Mouse (Mus musculus) midbrain, embryonic 10.5 days (tissue): ENCODE results near the gene Srsf10. TPM values are rescaled to one million over a fixed set of nuclear protein-coding genes. Genes with fewer than 3 reads are reported as not detected.
A peak's percentile ranks its signal among the peaks of the same experiment; 100 is the strongest.

Experiments used
- DNase-seq: peaks from one replicate; pipeline ENCODE4 v3.0.0-alpha.2; 2017; ENCODE audit warnings: low spot score
- H3K27ac ChIP-seq: fragments of 300-500 bp; sonication (generic); replicated peaks from 2 replicates; pipeline ENCODE4 v1.5.1; 2016; ENCODE audit warnings: mild to moderate bottlenecking
- H3K27me3 ChIP-seq: fragments of 300-500 bp; sonication (generic); 2 replicates; pipeline ENCODE4 v1.6.1; 2016; ENCODE audit warnings: low read depth, mild to moderate bottlenecking; ENCODE audit not compliant: poor library complexity, severe bottlenecking
- H3K36me3 ChIP-seq: fragments of 300-500 bp; sonication (generic); 2 replicates; pipeline ENCODE4 v1.6.1; 2016; ENCODE audit warnings: mild to moderate bottlenecking, moderate library complexity
- H3K4me1 ChIP-seq: fragments of 300-500 bp; sonication (generic); 2 replicates; pipeline ENCODE4 v1.6.1; 2016
- H3K4me3 ChIP-seq: fragments of 300-500 bp; sonication (generic); 2 replicates; pipeline ENCODE4 v1.5.1; 2016; ENCODE audit warnings: mild to moderate bottlenecking, moderate library complexity
- H3K9me3 ChIP-seq: fragments of 300-500 bp; sonication (generic); replicated peaks from 2 replicates; pipeline ENCODE4 v1.6.1; 2016; ENCODE audit warnings: mild to moderate bottlenecking
- WGBS: fragments of 180-500 bp; shearing (Covaris S2); methylation state at CpG from one replicate; pipeline ENCODE4 v1.1.7; 2016; 5-methylcytosine and 5-hydroxymethylcytosine counted together
- polyA plus RNA-seq: library from polyadenylated mRNA; unstranded; fragments of >200 nt; fragmentation: Nextera tagmentation; extraction: Ambion mirVana; gene quantifications from 2 replicates; pipeline ENCODE4 v1.2.1, GENCODE M21; 2016

Gene Srsf10
- polyA plus RNA-seq: 368 and 383 TPM in 2 replicates

DNA sequence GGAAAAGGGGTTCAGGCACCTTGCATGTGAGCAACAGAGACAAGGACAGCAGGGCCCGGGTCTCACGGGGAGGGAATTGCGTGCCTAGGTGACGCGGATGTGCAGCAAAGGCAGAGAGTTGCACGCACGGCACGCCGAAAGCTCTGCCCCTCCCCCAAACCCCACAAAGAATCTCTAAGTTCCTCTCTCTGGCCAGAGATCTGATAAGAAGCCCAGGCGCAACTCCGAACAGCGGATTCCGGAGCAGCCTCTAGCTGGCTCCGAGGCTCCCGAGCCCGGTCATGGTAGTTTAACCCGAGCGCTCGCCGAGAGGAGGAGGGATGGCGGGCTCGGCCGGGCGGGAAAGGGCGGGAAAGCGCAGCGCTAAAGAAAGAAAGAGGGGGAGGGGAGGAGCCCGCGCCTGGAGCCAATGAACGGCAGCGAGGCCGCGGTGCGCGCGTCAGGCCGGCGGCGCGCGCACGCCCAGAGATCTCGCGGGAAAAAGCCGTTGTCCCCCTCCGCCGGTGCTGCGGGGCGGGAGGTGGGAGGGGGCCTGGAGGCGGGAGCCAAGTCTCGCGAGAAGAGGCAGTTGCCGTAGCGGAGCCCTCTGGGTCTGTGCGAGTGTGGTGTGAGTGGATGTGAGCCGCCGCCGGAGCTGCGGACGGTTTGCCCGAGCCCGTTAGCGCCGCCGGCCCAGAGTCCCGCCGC lies at the start of gene Srsf10:
TSS of gene Srsf10 (plus strand) at position 212 of the 687 bp plus-strand sequence.
- Histone ChIP-seq H3K27me3 (no peaks in the 10 kb centered on the region), H3K9me3 (no peaks in the 10 kb centered on the region), H3K27ac (peak within 1 kb of the TSS; percentile 99), H3K4me3 (peak within 1 kb of the TSS; percentile 95), H3K4me1 (peaks cover 49% of the 10 kb centered on the region), H3K36me3 (peaks cover 20% of the 10 kb centered on the region)
- DNase-seq: peak; percentile 99
- WGBS: under 1% methylated on average over 67 of the region's 67 CpGs

DNA sequence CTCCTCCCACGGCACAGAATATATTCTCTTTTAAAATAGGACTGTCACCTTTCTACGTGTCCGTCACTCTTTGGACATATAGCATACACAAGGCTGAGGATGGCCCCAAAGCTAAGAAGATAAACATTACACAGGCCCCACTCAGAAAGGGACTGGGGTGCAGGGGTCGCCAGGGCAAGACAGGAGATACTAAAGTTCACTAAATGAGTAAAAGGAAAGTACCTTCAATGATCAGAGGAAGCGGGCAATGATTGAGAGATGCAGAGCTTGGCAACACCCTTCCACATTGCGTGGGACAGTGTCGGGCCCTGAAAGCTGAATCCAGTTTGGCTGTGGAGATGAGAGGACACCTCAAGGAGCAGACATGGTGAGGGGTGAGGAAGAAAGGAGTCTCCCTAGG lies 40.7 kb upstream of the Srsf10 start:
- Histone ChIP-seq H3K27me3 (no peaks in the 10 kb centered on the region), H3K4me1 (no peaks in the 10 kb centered on the region; the same call in 1 of the 2 replicates), H3K27ac (no peak overlapping the region), H3K4me3 (no peak overlapping the region), H3K36me3 (no peaks in the 10 kb centered on the region), H3K9me3 (0 out of 2 replicates have a peak, but pooled peaks cover 6% of the 10 kb centered on the region)
- no peak for DNase-seq
- WGBS: 83% methylated on average over 7 of the region's 7 CpGs

DNA sequence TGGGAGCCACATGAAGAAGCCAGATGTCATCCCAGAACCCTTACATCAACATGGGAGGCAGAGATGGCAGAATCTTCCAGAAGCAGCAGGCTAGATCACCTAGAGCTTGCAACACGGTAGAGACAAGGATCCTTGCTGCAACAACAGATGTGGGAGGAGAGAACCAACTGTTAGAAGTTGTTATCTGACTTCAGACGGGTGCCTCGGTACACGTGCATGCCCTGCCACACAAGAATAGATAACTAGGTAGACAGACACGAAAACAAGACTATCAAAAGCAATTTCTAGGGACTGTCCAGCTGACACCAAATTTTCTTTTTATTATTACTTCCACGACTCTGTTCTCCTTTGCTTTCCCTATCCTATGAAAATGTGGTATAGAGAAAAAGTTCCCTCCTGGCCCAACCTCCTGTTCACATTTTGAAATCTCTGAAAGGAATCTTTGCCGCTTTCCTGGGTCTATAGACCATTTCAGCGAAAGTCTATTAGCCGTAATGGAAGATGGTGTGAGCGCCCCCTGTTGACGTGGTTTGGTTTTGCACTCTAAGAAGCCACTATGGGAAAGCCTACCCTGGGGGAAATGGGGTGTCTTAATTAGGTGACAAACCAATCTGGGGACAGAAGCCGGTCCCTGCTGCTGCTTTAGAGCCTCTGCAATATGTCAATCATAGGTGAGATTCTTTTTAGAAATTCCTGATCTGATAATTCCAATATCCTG lies 38.5 kb upstream of the Srsf10 start:
- no peak overlapping the region for H3K27ac ChIP-seq
- no peaks in the 10 kb centered on the region for H3K27me3 ChIP-seq
- no peak overlapping the region for H3K4me3 ChIP-seq
- peak; percentile 35 for DNase-seq
- H3K4me1 ChIP-seq: no peaks in the 10 kb centered on the region
- no peaks in the 10 kb centered on the region for H3K36me3 ChIP-seq
- 0 out of 2 replicates have a peak, but pooled peaks cover 6% of the 10 kb centered on the region for H3K9me3 ChIP-seq
- WGBS: 49% methylated on average over 12 of the region's 12 CpGs

DNA sequence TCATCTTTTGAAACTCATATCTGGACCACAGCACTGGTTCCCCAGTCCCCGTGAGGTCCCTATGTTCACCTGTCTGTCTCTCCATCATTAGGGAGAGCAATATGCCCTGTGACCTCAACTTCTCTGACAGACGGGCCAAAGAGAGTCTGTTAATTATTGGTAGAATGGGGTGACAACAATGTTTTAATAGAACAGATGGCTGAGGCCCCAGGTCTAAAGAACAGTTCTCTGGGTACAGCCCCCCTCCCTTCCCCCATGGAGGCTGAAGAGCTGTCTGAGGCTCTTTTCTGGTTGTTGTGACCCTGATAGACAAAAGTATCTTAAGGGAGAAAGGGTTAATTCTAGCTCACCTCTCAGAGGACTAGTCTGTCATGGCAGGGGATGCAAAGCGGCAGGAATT lies 37.2 kb upstream of the Srsf10 start:
- no peak for DNase-seq
- H3K4me1 ChIP-seq: no peaks in the 10 kb centered on the region
- 84% methylated on average over 3 of the region's 3 CpGs for WGBS

DNA sequence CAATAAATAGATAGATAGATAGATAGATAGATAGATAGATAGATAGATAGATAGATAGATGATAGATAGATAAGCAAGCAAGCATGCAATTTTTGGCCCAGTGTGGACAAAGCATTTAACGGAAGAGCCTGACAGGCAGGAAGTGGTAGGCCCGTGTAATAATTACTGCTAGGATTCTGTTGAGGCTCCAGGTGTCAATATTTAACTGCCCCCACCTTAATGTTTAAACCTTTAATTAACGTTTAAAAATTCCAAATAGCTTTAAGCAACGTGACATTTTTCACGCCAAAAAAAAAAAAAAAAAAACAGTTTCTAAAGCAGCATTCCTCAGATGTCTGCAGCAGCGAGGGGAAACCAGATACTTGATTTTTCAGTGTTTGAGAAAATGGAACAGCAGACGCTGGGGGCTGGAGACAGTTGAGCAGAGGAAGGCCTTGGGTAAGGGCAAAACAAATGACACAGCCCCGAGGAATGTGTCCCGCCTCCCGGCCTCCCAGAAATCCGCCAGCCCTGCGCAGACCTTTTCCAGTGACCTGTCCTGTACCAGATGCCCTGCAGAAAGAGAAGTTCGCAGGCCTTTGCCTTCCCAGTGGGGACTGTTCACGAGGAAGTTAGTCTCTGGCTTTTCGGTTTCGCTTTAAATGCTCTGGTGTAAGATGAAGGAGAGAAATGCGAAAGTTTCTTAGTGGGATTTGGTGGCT lies 35.6 kb upstream of the Srsf10 start:
- Histone ChIP-seq H3K9me3 (0 out of 2 replicates have a peak, but pooled peaks cover 6% of the 10 kb centered on the region), H3K36me3 (no peaks in the 10 kb centered on the region), H3K27me3 (no peaks in the 10 kb centered on the region), H3K4me3 (no peak overlapping the region), H3K4me1 (peaks cover 4% of the 10 kb centered on the region; the same call in 1 of the 2 replicates), H3K27ac (no peak overlapping the region)
- WGBS: 77% methylated on average over 17 of the region's 17 CpGs
- DNase-seq: peak; percentile 22

More for the DNA sequence above, 37.2 kb upstream of the Srsf10 start:
- Histone ChIP-seq H3K27ac (no peak overlapping the region), H3K36me3 (no peaks in the 10 kb centered on the region), H3K9me3 (0 out of 2 replicates have a peak, but pooled peaks cover 6% of the 10 kb centered on the region), H3K27me3 (no peaks in the 10 kb centered on the region), H3K4me3 (no peak overlapping the region)

DNA sequence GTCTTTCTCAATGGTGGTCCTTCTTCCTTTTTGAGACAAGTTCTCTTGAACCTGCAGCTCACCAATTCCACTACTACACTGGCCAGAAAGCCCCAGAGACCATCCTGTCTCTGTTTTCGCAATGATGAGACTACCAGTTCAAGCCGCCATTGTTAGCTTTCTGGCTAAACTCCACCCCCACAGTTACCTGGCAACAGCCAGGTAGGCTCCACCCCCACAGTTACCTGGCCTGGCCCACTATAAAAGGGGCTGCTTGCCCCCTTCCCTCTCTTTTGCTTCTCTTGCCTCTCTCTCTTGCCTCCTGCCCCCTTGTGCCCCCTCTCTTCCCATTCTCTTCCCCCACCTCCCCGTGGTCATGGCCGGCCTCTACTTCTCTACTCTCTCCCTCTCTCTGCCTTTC lies 33.8 kb upstream of the Srsf10 start:
- no peaks in the 10 kb centered on the region for H3K36me3 ChIP-seq
- H3K9me3 ChIP-seq: 0 out of 2 replicates have a peak, but pooled peaks cover 6% of the 10 kb centered on the region
- peaks cover 4% of the 10 kb centered on the region; the same call in 1 of the 2 replicates for H3K4me1 ChIP-seq
- no peaks in the 10 kb centered on the region for H3K27me3 ChIP-seq
- H3K4me3 ChIP-seq: no peak overlapping the region
- no peak overlapping the region for H3K27ac ChIP-seq
- WGBS: 88% methylated on average over 4 of the region's 4 CpGs
- DNase-seq: no peak

DNA sequence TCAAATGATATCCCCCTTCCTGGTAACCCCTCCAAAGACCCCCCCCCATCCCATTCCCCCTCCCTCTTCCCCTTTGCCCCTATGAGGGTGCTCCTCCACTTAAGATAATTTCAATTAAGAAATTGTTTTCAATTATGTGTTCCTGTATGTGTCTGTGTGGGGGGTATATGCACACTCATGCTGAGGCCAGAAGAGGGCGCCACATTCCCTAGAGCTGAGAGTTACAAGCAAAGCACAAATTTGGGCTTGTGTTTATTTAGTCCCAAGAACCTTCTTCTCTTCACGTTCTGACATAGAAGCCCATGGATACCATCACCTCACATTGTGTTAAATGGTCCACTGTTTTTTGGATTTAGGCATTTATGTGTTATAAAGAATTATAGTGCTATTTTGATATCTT lies 32.2 kb upstream of the Srsf10 start:
- Histone ChIP-seq H3K27ac (no peak overlapping the region), H3K36me3 (no peaks in the 10 kb centered on the region), H3K4me1 (peaks cover 6% of the 10 kb centered on the region), H3K27me3 (no peaks in the 10 kb centered on the region), H3K4me3 (no peak overlapping the region), H3K9me3 (0 out of 2 replicates have a peak, but pooled peaks cover 6% of the 10 kb centered on the region)
- DNase-seq: no peak
- WGBS: 76% methylated on average over 2 of the region's 2 CpGs

DNA sequence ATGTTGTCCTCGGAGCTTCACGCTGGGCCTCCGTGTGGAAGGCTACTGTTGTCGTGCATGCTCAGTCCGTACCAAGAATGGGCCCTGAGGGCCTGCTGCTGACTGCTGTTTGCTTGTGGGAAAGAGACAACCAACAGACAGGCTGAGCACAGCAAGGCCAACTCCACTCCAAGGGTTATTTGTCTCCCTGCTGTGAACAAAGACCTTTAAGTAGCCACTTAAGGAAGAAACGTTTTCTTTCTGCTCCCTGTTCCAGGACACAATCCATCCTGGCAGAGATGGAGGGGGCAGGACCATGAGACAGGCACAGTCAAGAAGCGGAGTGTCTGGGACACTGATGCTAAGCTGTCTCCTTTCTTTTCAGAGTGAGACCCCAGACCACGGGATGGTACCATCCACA lies 31.3 kb upstream of the Srsf10 start:
- no peaks in the 10 kb centered on the region for H3K9me3 ChIP-seq
- WGBS: 60% methylated on average over 8 of the region's 8 CpGs
- peaks cover 15% of the 10 kb centered on the region for H3K4me1 ChIP-seq
- H3K27ac ChIP-seq: no peak overlapping the region; the same call in 1 of the 2 replicates
- DNase-seq: no peak
- no peak overlapping the region for H3K4me3 ChIP-seq
- no peaks in the 10 kb centered on the region for H3K36me3 ChIP-seq
- H3K27me3 ChIP-seq: no peaks in the 10 kb centered on the region

DNA sequence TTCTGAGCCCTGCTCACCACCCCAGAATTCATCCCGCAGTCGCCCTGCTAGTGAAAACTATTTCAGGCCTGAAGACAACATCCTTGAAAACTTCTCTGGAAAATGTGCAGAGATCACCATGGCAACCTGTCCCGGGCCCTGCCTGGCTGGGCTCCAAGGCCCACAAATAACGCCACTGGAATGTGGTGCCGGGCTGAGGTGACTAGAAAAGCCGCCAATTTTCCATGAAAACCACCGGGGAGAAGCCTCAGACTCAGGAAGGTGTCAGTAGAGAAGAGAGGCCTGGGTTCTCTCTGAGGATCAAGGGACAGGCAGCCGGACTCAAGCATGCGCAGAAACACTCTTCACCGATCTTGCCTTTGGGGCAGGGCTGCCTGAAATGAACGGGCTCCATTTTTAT lies 27.1 kb upstream of the Srsf10 start:
- Histone ChIP-seq H3K4me1 (peaks cover 36% of the 10 kb centered on the region), H3K4me3 (no peak overlapping the region), H3K27ac (peak overlapping the region; percentile 79), H3K36me3 (no peaks in the 10 kb centered on the region), H3K9me3 (no peaks in the 10 kb centered on the region), H3K27me3 (no peaks in the 10 kb centered on the region)
- DNase-seq: peak; percentile 52
- 35% methylated on average over 11 of the region's 11 CpGs for WGBS

DNA sequence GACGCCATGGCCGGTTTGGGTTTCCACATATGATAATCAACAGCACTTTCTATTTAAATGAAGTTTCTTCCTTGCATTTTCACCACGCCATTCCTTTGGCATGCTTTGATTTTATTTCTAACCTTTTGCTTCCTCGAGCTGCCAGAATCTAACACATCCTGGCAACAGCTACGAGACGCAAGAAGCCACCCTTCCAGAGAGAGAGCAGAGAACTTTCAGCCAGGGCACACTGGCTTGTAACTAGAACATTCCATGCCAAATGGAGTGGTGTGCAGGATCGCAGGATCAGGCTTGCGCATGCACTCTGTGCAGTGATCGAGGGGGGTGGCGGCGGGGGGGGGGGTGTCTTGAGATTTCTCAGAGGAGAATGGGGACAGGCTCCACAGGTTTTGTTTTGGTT lies 23.5 kb upstream of the Srsf10 start:
- no peaks in the 10 kb centered on the region for H3K36me3 ChIP-seq
- H3K4me3 ChIP-seq: no peak overlapping the region
- no peaks in the 10 kb centered on the region for H3K27me3 ChIP-seq
- DNase-seq: no peak
- 86% methylated on average over 11 of the region's 11 CpGs for WGBS
- H3K4me1 ChIP-seq: peaks cover 41% of the 10 kb centered on the region
- H3K9me3 ChIP-seq: no peaks in the 10 kb centered on the region
- H3K27ac ChIP-seq: peak overlapping the region; percentile 24

DNA sequence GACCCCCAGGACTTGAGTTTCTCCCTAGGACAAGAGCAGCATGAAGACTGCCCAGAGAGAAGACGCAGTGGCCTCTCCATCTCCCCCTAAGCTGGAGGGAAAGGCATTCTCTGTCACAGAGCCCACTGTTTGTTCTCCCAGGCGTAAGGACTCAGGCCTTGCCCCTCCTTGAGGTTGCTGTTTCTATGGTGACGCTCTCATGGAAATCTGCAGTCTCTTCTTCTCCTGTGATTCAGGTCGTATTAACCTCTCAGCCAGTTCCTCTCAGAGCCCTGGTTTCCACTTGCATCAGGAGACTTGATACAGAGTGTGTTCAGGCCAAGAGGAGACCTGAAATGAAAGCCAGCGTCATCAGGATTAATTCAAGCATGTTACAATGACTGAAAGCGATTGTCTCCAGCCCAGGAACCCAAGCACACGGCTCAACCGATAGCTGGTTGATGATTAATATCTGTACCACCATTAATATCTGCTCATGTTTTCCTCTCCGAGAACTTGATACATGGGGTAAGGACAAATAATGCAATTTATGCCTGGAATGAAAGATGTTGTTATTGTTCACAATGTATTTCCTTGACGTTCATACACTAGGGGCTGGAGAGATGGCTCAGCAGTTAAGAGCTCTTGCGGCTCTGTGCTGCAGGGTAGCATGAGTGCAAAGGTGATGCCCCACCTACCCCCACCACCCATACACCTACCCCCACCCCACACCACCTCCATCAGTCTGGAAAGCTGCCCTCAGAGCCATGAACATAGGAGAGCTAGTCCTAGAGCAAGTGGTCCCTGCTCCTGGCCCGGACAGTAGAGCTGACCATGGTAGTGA lies 22.0 kb upstream of the Srsf10 start:
- WGBS: 57% methylated on average over 12 of the region's 12 CpGs
- Histone ChIP-seq H3K9me3 (no peaks in the 10 kb centered on the region), H3K4me3 (peak overlapping the region; percentile 24; the same call in 1 of the 2 replicates), H3K4me1 (peaks cover 38% of the 10 kb centered on the region), H3K36me3 (no peaks in the 10 kb centered on the region), H3K27ac (peak overlapping the region; percentile 84), H3K27me3 (no peaks in the 10 kb centered on the region)
- peak; percentile 54 for DNase-seq
